Mouse (Mus musculus) heart, embryonic 10.5 days (tissue): ENCODE measurements at regions not wholly inside any gene's neighbourhood (a gene's known extent, or its start where the extent isn't known, plus 50 kb on each side); places are given as distances from the start of the nearest gene placed in this dataset.
A peak's percentile ranks its signal among the peaks of the same experiment; 100 is the strongest.

ENCODE experiments used
- DNase-seq: peaks from one replicate; pipeline ENCODE4 v3.0.0-alpha.2; 2017; ENCODE audit warnings: low spot score
- H3K27ac ChIP-seq: fragments of 300-500 bp; sonication (generic); 2 replicates; pipeline ENCODE4 v1.5.1; 2016; ENCODE audit warnings: mild to moderate bottlenecking
- H3K27me3 ChIP-seq: fragments of 300-500 bp; sonication (generic); 2 replicates; pipeline ENCODE4 v1.6.1; 2016; ENCODE audit warnings: mild to moderate bottlenecking; ENCODE audit not compliant: poor library complexity, insufficient read depth, severe bottlenecking
- H3K36me3 ChIP-seq: fragments of 300-500 bp; sonication (generic); 2 replicates; pipeline ENCODE4 v1.6.1; 2016; ENCODE audit warnings: mild to moderate bottlenecking, moderate library complexity
- H3K4me1 ChIP-seq: fragments of 300-500 bp; sonication (generic); 2 replicates; pipeline ENCODE4 v1.6.1; 2016; ENCODE audit warnings: mild to moderate bottlenecking
- H3K4me3 ChIP-seq: fragments of 300-500 bp; sonication (generic); 2 replicates; pipeline ENCODE4 v1.5.1; 2016; ENCODE audit warnings: mild to moderate bottlenecking, moderate library complexity
- H3K9me3 ChIP-seq: fragments of 300-500 bp; sonication (generic); 2 replicates; pipeline ENCODE4 v1.6.1; 2016; ENCODE audit warnings: mild to moderate bottlenecking, moderate library complexity
- WGBS: fragments of 180-500 bp; shearing (Covaris S2); methylation state at CpG from one replicate; pipeline ENCODE4 v1.1.7; 2016; 5-methylcytosine and 5-hydroxymethylcytosine counted together

DNA sequence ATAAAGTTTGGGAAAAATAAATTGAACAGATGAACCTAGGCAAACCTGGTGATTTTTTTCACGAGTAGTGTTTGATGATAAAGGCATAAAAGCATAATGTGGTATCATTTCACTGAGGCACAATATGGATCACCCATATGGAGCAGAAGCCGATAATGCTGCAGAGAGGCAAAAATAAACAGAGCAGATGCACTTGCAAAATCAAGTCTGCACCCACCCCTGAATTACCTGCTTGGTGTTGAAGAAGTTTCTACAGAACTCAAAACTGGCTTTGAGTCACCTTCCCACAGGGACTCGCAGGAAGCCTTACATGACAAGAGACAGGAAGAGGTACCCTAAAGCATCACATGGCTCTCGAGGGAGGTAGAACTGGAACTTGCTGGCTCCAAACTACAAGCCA lies 328.1 kb downstream of the Rnf144a start:
- 84% methylated on average over 4 of the region's 4 CpGs for WGBS
- Histone ChIP-seq H3K27me3 (no peaks in the 10 kb centered on the region), H3K4me1 (no peaks in the 10 kb centered on the region), H3K36me3 (no peaks in the 10 kb centered on the region), H3K9me3 (no peaks in the 10 kb centered on the region), H3K27ac (no peak overlapping the region), H3K4me3 (no peak overlapping the region)
- DNase-seq = no peak

DNA sequence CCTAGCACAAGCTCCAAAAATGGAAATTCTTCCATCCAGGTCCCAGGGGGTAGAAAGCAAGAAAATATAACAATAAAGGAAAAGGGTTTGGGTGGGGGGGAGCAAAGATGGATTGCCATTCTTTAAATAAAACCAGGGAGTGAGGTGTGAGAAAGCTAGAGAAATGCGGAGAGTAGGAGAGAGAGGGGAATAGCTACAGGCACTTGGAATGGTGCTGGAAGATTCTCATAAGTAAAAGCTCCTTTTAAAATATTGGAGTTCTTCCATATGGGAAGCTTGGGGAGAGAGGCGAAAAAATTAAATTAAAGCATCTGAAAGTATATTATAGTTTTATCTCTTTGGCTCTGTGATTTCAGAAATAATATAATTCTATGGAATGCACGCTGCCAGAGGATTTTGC lies 328.6 kb downstream of the Rnf144a start:
- 81% methylated on average over 3 of the region's 3 CpGs for WGBS
- H3K4me1 ChIP-seq = no peaks in the 10 kb centered on the region
- no peaks in the 10 kb centered on the region for H3K27me3 ChIP-seq
- no peaks in the 10 kb centered on the region for H3K9me3 ChIP-seq
- H3K27ac ChIP-seq = no peak overlapping the region
- H3K4me3 ChIP-seq = no peak overlapping the region
- no peaks in the 10 kb centered on the region for H3K36me3 ChIP-seq
- DNase-seq = no peak

DNA sequence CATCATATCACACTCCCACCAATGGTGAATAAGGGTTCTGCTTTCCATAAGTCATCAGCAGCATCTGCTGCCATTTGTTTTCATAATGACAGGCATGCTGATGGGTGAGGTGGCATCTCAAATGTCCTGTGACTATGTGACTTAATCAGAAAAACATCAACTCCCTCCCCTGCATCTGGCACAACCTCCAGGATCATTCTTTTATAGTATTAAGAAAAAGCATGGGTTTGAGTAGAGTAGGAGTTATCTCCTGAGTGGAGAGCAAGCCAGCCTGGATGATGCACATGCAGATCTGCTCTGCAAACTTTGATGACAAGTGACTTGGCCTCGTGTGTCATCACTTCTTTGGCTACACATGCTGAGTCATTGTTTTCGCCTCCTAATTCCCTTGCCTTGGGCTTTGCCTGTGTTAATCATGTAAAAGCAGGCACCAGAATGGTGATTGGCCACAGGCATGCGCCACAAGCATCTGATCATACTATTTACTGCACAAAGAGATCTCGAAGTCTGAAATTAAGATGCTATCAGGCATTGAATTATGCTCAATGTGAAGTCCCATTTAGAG lies 335.9 kb downstream of the Rnf144a start:
- 66% methylated on average over 4 of the region's 4 CpGs for WGBS
- Histone ChIP-seq H3K27ac (no peak overlapping the region), H3K36me3 (no peaks in the 10 kb centered on the region), H3K4me3 (no peak overlapping the region), H3K9me3 (no peaks in the 10 kb centered on the region), H3K4me1 (no peaks in the 10 kb centered on the region), H3K27me3 (no peaks in the 10 kb centered on the region)
- no peak for DNase-seq

DNA sequence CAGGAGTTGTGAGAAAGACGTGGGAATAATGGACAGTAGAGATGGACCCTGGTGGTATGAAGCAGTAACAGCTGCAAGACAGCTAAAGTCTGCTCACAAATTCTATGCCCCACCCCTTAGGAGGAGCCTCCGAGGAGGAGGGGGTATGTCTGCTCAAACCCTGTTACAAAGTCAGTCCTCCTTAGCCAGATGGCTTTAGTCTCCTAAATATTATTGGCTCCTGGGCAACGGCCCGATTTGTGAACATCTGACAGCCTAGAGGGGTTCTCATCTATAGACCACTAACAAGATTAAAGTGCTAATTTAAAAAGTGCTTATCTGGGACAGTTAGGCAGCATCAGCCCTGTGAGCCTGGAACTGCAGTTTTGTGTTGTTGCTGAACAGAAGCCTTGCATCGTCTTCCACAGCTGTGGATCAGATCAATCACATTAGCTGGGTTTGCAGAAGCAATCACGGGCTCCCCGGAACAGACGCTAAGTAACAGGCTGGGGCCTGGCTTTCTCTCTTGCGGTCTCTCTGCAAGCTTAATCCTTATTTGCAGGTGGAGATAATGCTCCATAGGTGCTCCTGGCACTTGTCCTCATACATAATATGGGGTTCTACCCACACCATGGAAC lies 339.3 kb downstream of the Rnf144a start:
- DNase-seq = no peak
- no peak overlapping the region for H3K4me3 ChIP-seq
- H3K4me1 ChIP-seq = no peaks in the 10 kb centered on the region
- 27% methylated on average over 9 of the region's 9 CpGs for WGBS
- H3K9me3 ChIP-seq = no peaks in the 10 kb centered on the region
- H3K27ac ChIP-seq = no peak overlapping the region
- no peaks in the 10 kb centered on the region for H3K36me3 ChIP-seq
- peaks cover 2% of the 10 kb centered on the region; the same call in 1 of the 2 replicates for H3K27me3 ChIP-seq

DNA sequence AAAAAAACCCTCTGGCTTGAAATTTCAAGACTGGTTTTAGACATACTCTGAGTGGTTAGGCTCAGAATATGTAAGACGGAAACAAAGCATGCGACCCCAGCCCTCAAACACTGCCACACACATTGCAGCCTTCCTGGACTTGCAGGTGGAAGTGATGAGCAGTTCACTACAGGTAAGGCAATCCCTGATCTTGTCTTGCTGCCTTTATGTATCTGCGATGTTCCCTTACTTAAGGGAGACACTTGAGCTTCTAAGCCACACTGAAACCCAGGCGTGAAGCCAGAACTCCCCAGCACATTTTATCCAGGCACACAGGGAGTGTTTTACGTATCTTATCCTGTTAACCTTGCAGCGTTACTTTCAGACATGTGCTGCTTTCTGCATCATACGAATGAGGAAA lies 342.9 kb downstream of the Rnf144a start:
- Histone ChIP-seq H3K4me1 (peaks cover 10% of the 10 kb centered on the region), H3K27me3 (peaks cover 31% of the 10 kb centered on the region), H3K4me3 (no peak overlapping the region), H3K27ac (no peak overlapping the region), H3K9me3 (no peaks in the 10 kb centered on the region), H3K36me3 (no peaks in the 10 kb centered on the region)
- 74% methylated on average over 7 of the region's 7 CpGs for WGBS
- DNase-seq = no peak

DNA sequence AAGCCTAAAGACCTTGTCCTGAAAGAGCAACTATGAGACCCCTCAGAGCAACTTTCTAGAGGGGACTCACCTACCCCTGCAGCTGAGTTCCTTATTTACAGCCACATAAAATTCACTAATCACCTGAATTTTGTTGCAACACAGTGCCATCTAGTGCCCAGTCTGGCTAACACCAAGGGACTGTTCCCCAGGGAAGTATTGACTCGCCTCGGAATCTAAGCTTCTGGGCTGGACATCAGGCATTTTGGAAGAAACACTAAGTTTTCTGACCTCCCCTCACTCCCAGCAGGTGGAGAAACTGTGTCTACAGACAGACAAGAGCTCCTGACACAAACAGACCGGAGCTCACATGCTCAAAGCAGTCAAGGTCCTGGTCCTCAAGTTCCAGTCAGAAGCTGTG lies 343.4 kb downstream of the Rnf144a start:
- H3K4me3 ChIP-seq = no peak overlapping the region
- peaks cover 31% of the 10 kb centered on the region for H3K27me3 ChIP-seq
- H3K27ac ChIP-seq = no peak overlapping the region
- H3K9me3 ChIP-seq = no peaks in the 10 kb centered on the region
- 19% methylated on average over 3 of the region's 3 CpGs for WGBS
- H3K36me3 ChIP-seq = no peaks in the 10 kb centered on the region
- peaks cover 10% of the 10 kb centered on the region for H3K4me1 ChIP-seq
- no peak for DNase-seq

DNA sequence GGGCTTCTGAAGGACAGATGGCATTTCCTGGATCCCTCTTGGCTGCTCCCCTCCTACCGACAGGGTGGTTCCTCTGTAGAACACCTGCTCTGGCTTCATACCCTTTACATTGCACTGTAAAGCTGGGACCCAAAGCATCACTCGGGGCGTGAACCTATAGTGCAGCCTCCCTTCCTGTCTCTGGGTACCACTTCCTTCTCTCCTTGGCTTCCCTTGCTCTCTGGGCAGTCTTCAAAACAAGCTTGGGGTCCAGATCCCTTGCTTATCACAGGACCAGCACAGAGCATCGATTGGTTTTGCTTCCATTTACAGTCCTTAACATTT lies 346.4 kb downstream of the Rnf144a start:
- H3K4me3 ChIP-seq = peak overlapping the region; percentile 48
- no peaks in the 10 kb centered on the region for H3K9me3 ChIP-seq
- 30% methylated on average over 4 of the region's 4 CpGs for WGBS

DNA sequence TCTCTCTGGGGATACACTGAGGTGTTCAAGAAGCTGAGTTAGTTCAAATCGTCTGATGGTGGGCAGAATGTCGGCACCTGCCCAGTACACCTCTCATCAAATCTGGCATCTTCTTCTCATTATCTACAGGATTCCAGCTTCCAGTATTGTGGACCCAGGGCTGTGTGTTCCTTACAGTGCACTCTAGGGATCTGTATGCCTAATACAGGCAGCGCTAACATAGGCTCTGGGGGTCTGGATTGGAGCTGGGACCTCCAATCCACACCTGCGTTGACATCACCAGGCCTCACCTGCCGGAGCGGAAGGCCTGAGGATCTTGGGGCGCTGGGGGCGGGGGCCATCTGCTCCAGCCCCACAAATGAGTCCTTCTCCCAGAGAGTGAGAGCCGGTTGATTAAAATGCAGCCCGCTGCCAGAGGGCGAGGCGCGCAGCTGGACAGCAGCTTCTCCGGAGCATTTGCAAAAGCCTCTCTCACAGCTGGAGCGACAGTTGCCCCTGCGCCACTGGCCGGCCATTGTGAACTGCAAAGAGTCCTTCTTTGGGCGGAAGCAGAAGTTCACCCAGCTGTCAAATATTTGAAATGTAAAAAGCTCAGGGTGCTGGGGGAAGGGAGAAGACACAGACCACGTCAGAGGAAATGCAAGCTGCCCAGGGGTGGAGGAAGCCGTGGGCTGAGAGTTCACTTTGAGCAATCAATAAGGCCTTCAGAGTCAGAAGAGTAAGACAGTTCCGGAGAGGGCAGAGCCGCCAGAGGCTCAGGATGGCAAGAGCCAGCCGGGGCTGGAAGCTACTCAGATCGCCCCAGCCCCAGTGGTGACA lies 347.0 kb downstream of the Rnf144a start:
- peak; percentile 78 for DNase-seq
- Histone ChIP-seq H3K27me3 (peaks cover 31% of the 10 kb centered on the region), H3K4me1 (peaks cover 10% of the 10 kb centered on the region), H3K9me3 (no peaks in the 10 kb centered on the region), H3K27ac (peak overlapping the region; percentile 13; the same call in 1 of the 2 replicates), H3K4me3 (peak overlapping the region; percentile 48), H3K36me3 (no peaks in the 10 kb centered on the region)
- 7% methylated on average over 24 of the region's 24 CpGs for WGBS

More for the DNA sequence above, 346.4 kb downstream of the Rnf144a start:
- Histone ChIP-seq H3K4me1 (peaks cover 10% of the 10 kb centered on the region), H3K36me3 (no peaks in the 10 kb centered on the region), H3K27ac (0 out of 2 replicates have a peak overlapping the region, but pooled peaks have one; percentile 13), H3K27me3 (peaks cover 31% of the 10 kb centered on the region)
- DNase-seq = no peak

DNA sequence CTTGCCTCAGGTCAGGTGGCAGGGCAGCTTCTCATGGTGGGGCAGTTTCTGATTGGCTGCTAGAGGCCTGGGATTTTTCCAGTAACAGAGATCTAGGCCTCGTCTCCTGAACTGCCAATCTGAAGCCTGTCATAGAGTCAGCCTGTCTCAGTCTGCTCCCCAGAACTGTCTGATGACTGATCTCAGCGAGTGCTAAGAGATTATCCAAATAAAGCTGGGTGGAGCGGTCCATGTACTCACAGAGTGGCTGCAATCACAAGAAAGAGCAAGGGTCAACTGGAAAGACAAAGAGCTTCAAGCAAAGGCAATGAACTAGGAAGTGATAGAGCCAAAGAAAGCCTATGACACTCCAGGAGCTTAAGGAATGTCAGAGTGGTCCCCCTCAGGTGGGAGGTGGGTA lies 354.7 kb downstream of the Rnf144a start:
- WGBS = 30% methylated on average over 3 of the region's 3 CpGs
- no peak for DNase-seq

DNA sequence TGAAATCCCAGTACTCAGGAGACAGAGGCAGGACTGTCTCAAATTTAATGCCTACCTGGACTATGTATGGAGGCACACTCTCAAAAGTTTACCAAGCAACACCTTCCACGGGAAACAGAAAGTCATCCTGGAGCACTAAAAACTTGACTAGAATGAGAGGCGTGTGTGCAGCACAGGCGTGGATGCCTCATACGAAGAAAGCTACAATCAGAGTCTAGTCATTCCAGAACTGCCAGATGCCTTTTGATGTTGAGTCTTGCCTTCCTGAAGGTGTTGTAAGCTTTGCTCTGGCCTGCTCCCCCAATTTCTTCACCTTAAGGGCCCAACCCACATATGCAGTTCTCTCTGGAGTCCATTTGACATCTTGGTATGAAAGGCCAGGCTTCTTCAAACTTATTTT lies 356.0 kb downstream of the Rnf144a start:
- Histone ChIP-seq H3K4me1 (peaks cover 10% of the 10 kb centered on the region), H3K27me3 (no peaks in the 10 kb centered on the region), H3K36me3 (no peaks in the 10 kb centered on the region), H3K4me3 (no peak overlapping the region), H3K27ac (no peak overlapping the region), H3K9me3 (no peaks in the 10 kb centered on the region)
- DNase-seq = no peak
- WGBS = 90% methylated on average over 4 of the region's 4 CpGs

More for the DNA sequence above, 354.7 kb downstream of the Rnf144a start:
- no peak overlapping the region for H3K27ac ChIP-seq
- no peaks in the 10 kb centered on the region for H3K9me3 ChIP-seq
- H3K4me1 ChIP-seq = peaks cover 10% of the 10 kb centered on the region
- no peak overlapping the region for H3K4me3 ChIP-seq
- H3K36me3 ChIP-seq = no peaks in the 10 kb centered on the region
- H3K27me3 ChIP-seq = no peaks in the 10 kb centered on the region

DNA sequence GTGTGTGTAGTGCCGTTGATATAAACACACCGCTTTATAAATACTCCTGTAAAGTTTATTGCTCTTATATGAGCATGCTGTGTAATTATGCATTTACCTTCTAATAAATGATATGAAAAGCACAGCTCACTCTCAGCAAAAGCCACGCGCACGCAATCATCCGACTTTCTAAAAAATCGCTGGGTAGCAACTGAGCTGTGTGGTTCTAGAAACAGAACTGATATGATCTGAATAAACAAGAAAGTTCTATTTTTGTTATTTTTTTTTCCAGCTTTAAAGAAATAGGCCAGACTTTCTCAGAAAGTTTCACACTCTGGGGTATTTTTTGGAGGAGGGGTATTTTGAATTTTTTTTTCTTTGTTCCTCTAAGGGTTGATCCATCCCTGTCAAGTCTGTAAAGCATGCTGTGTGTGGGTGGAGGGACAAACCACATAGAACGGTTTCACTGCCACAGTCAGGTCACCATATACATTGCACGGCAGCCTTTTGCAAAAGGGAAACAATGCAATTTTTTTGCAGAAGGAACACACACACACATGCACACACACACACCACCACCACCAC lies 357.5 kb downstream of the Rnf144a start:
- Histone ChIP-seq H3K9me3 (no peaks in the 10 kb centered on the region), H3K36me3 (no peaks in the 10 kb centered on the region), H3K4me3 (no peak overlapping the region), H3K4me1 (peaks cover 10% of the 10 kb centered on the region), H3K27ac (no peak overlapping the region), H3K27me3 (no peaks in the 10 kb centered on the region)
- DNase-seq = no peak
- 90% methylated on average over 9 of the region's 9 CpGs for WGBS

DNA sequence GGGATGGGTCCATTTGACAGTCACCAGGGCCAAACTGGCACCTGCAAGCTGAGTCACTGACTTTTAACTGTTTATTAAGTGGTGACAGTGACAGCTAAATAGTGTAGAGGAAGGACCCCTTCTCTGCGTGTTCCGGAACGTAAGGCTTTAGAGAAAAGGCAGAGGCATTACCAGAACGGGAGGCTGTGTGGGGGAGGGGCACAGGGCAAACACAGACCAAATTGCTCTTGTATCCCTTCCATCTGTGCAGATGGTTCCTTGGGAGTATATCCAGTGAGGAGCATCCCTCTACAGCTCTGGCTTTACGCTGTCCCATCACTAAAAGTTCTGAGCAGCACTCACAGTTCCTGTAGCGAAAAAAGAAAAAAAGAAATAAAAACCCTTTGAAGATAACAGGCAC lies 368.1 kb downstream of the Rnf144a start:
- 84% methylated on average over 6 of the region's 6 CpGs for WGBS

DNA sequence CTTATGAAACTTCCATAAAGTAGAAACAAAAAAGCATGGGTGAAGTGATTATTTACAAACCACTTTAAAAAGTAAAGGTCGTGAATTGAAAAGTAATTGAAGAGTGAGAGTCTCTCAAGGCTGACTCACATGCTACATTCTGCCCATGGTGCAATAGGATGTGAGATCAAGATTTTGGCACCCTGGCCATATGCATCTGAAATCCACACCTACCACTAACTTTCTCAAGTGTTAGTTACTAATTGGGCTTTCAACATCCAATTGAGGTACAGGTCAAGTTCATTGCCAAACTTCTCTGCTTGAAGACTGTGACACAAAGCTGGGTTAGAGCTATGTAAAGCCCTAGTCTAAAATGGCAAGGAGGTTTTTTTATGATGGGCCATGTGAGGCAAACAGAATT lies 369.7 kb downstream of the Rnf144a start:
- no peak overlapping the region for H3K4me3 ChIP-seq
- no peaks in the 10 kb centered on the region for H3K4me1 ChIP-seq
- H3K27me3 ChIP-seq = no peaks in the 10 kb centered on the region
- H3K27ac ChIP-seq = no peak overlapping the region
- DNase-seq = no peak
- 81% methylated on average over 1 of the region's 1 CpGs for WGBS
- no peaks in the 10 kb centered on the region for H3K36me3 ChIP-seq
- H3K9me3 ChIP-seq = no peaks in the 10 kb centered on the region

More for the DNA sequence above, 368.1 kb downstream of the Rnf144a start:
- Histone ChIP-seq H3K36me3 (no peaks in the 10 kb centered on the region), H3K4me3 (no peak overlapping the region), H3K27me3 (no peaks in the 10 kb centered on the region), H3K4me1 (no peaks in the 10 kb centered on the region), H3K9me3 (no peaks in the 10 kb centered on the region), H3K27ac (no peak overlapping the region)
- no peak for DNase-seq
